Mouse (Mus musculus): Measurements from ENCODE around the gene Klk5. TPM values are rescaled to one million over a fixed set of nuclear protein-coding genes. Genes with fewer than 3 reads are reported as not detected.

The Klk5 gene
- polyA plus RNA-seq, 1 experiment: not detected

DNA sequence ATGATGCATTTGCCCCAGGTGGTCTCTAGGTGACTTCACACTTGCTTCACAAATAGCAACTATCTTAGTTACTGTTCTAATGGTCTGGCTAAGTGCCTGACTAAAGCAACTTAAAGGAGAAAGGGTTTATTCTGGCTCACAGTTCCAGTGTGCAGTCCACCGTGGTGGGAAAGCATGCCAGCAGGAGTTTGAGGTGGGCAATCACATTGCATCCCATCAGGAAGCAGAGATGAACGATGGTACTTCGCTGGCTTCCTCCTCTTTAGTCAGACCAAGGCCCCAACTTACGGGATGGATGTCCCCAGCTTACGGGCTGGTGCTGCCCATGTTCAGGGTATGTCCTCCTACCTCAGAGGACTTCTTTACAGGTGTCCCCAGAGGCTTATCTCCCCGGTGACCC, 9.8 kb downstream of the Klk5 start:
- TF ChIP-seq CTCF (IDR thresholded peaks at IDR 0.05; ENCODE audit: extremely low read depth, insufficient read depth, insufficient read length, insufficient replicate concordance) (no peak), POLR2A (IDR thresholded peaks at IDR 0.05; ENCODE audit: low read depth, low read length) (no peak)
- 88% methylated on average over 6 of the region's 6 CpGs for WGBS
- no peaks in the 10 kb centered on the region for H3K27me3 ChIP-seq (ENCODE audit: control insufficient read depth, insufficient read depth, low read length)

DNA sequence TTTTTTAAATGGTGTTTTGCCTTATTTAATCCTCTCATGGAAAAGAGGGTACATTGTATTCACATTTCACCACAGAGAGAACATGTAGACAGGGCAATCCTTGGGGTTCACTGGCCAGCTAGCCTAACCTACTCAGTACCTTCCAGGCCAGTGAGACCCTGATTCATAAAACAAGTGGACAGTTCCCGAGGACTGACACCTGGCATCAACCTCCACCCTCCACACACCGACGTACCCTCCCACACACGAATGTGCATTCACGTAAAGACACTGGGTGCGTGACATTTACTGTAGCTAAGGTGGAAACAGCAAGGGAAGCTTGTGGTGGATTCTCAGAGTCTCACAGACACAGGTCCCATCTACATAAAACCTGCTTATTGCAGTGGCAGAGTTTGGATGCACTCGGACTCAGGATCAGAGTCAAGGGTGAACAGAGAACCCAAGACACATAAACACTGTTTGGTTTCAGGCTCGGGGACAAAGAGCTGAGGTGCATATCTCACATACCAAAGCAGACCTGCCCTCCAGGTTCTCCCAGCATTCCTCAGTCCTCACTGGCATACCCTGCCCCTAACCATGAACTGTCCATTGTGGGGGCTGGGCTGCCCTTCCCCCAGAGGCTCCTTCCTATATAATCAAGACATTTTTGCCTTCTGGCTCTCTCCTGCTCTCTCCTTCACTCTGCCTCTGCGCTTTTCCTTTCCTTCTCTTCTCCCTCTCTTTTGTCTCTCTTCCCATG, 13.0 kb downstream of the Klk5 start:
- no peaks in the 10 kb centered on the region for H3K27me3 ChIP-seq (ENCODE audit: control insufficient read depth, insufficient read depth, low read length)
- TF ChIP-seq CTCF (IDR thresholded peaks at IDR 0.05; ENCODE audit: extremely low read depth, insufficient read depth, insufficient read length, insufficient replicate concordance) (no peak), POLR2A (IDR thresholded peaks at IDR 0.05; ENCODE audit: low read depth, low read length) (no peak)
- H3K27ac ChIP-seq (ENCODE audit: insufficient read depth, low read length): no peak overlapping the region
- H3K4me3 ChIP-seq (ENCODE audit: extremely low read depth, insufficient read depth, insufficient read length): no peak overlapping the region
- 80% methylated on average over 9 of the region's 9 CpGs for WGBS
- H3K4me1 ChIP-seq (ENCODE audit: control insufficient read depth, insufficient read depth, insufficient read length): no peaks in the 10 kb centered on the region
- H3K36me3 ChIP-seq (ENCODE audit: control insufficient read depth, insufficient read depth, low read length): no peaks in the 10 kb centered on the region
- no peak for DNase-seq (ENCODE audit: low read depth in 1 of 2, low spot score in 2 of 2)

More for the DNA sequence above, 9.8 kb downstream of the Klk5 start:
- DNase-seq (ENCODE audit: low read depth in 1 of 2, low spot score in 2 of 2): no peak
- Histone ChIP-seq H3K36me3 (ENCODE audit: control insufficient read depth, insufficient read depth, low read length) (no peaks in the 10 kb centered on the region), H3K27ac (ENCODE audit: insufficient read depth, low read length) (no peak overlapping the region), H3K4me1 (ENCODE audit: control insufficient read depth, insufficient read depth, insufficient read length) (no peaks in the 10 kb centered on the region), H3K4me3 (ENCODE audit: extremely low read depth, insufficient read depth, insufficient read length) (no peak overlapping the region)

DNA sequence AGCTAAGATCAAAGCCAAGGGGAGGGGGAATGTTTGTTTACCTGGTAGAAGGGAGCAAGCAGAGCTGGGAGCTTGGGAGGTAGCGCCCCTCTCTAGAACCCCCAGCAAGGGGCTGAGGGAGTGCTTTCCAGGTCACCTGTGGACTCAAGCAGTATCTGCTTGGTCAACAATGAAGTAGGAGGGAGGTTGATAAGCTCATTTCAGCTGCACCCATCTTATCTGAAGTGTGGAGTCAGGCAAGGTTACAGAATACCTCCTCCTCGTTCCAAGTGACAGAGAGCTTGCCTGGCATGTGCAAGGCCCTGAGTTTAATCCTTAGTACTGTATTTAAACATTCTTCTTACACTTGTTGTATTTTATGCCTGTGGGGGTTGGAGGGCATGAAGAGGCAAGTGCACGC, 13.9 kb downstream of the Klk5 start:
- no peak overlapping the region for H3K4me3 ChIP-seq (ENCODE audit: extremely low read depth, insufficient read depth, insufficient read length)
- DNase-seq (ENCODE audit: low read depth in 1 of 2, low spot score in 2 of 2): no peak
- no peak overlapping the region for H3K27ac ChIP-seq (ENCODE audit: insufficient read depth, low read length)
- H3K36me3 ChIP-seq (ENCODE audit: control insufficient read depth, insufficient read depth, low read length): no peaks in the 10 kb centered on the region
- TF ChIP-seq CTCF (IDR thresholded peaks at IDR 0.05; ENCODE audit: extremely low read depth, insufficient read depth, insufficient read length, insufficient replicate concordance) (no peak), POLR2A (IDR thresholded peaks at IDR 0.05; ENCODE audit: low read depth, low read length) (no peak)
- no peaks in the 10 kb centered on the region for H3K27me3 ChIP-seq (ENCODE audit: control insufficient read depth, insufficient read depth, low read length)
- no peaks in the 10 kb centered on the region for H3K4me1 ChIP-seq (ENCODE audit: control insufficient read depth, insufficient read depth, insufficient read length)
- WGBS: 72% methylated on average over 3 of the region's 3 CpGs

DNA sequence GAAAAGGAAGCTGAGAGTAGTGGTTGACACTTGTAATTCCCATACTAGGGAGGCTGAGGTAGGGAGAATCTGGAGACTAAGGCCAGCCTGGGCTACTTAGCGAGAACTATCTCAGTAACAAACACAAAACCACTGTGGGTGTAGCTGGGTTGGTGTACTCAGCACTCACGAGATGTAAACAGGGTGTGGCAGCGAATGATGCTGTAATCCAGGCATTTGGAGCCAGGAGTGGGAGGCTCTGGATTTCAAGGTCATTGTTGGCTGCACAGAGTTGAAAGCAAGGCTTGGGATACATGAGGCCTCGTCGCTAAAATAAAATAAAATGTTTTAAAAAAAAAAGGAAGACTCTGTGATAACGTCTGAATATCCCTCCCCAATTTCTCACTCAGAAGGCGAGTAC, 14.5 kb downstream of the Klk5 start:
- Histone ChIP-seq H3K27me3 (ENCODE audit: control insufficient read depth, insufficient read depth, low read length) (no peaks in the 10 kb centered on the region), H3K4me1 (ENCODE audit: control insufficient read depth, insufficient read depth, insufficient read length) (no peaks in the 10 kb centered on the region), H3K27ac (ENCODE audit: insufficient read depth, low read length) (no peak overlapping the region), H3K4me3 (ENCODE audit: extremely low read depth, insufficient read depth, insufficient read length) (no peak overlapping the region), H3K36me3 (ENCODE audit: control insufficient read depth, insufficient read depth, low read length) (no peaks in the 10 kb centered on the region)
- TF ChIP-seq CTCF (IDR thresholded peaks at IDR 0.05; ENCODE audit: extremely low read depth, insufficient read depth, insufficient read length, insufficient replicate concordance) (no peak), POLR2A (IDR thresholded peaks at IDR 0.05; ENCODE audit: low read depth, low read length) (no peak)
- DNase-seq (ENCODE audit: low read depth in 1 of 2, low spot score in 2 of 2): no peak
- 65% methylated on average over 7 of the region's 7 CpGs for WGBS

DNA sequence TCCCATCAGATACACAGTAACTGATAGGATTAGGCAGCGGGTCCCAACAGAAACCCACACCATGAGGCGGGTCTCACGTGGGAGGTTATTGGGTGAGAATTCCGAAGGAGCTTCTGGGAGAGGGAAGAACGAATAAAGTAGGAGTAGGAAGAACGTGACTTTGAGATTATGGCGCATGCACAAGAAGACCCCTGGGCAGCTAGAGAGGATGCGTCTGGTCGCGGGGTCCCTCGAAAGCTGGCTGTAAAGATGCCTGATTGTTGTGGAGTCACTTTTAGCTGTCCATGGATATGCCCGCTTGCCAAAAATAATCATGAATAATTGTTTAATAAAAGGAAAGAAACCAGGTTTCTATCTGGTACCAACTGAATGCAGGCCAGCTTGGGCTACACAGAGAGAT, 15.7 kb downstream of the Klk5 start:
- no peaks in the 10 kb centered on the region for H3K4me1 ChIP-seq (ENCODE audit: control insufficient read depth, insufficient read depth, insufficient read length)
- no peak for DNase-seq (ENCODE audit: low read depth in 1 of 2, low spot score in 2 of 2)
- H3K36me3 ChIP-seq (ENCODE audit: control insufficient read depth, insufficient read depth, low read length): no peaks in the 10 kb centered on the region
- WGBS: 92% methylated on average over 12 of the region's 12 CpGs
- H3K4me3 ChIP-seq (ENCODE audit: extremely low read depth, insufficient read depth, insufficient read length): no peak overlapping the region
- no peaks in the 10 kb centered on the region for H3K27me3 ChIP-seq (ENCODE audit: control insufficient read depth, insufficient read depth, low read length)
- TF ChIP-seq CTCF (IDR thresholded peaks at IDR 0.05; ENCODE audit: extremely low read depth, insufficient read depth, insufficient read length, insufficient replicate concordance) (no peak), POLR2A (IDR thresholded peaks at IDR 0.05; ENCODE audit: low read depth, low read length) (no peak)
- H3K27ac ChIP-seq (ENCODE audit: insufficient read depth, low read length): no peak overlapping the region

DNA sequence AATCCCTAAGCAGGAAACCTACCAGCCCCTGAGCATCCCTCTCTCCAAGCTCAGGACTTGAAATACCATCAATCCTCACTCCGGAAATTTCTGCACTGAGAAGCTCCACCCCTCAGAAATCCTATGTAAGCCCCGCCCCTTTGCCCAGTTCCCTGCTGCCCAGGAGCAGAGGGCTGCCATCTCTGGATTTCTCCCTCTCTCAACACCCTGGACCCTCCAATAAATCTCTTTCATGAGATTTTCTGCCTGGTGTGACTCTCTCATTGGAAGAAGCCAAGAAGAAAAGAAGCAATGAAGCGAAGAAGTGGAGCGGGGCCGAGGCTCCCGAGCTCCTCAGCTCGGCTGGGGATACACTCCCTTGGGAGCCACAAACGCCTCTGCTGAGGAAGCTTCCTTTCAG, 18.6 kb downstream of the Klk5 start:
- no peak overlapping the region for H3K27ac ChIP-seq (ENCODE audit: insufficient read depth, low read length)
- 84% methylated on average over 8 of the region's 8 CpGs for WGBS
- no peaks in the 10 kb centered on the region for H3K27me3 ChIP-seq (ENCODE audit: control insufficient read depth, insufficient read depth, low read length)
- no peak for DNase-seq (ENCODE audit: low read depth in 1 of 2, low spot score in 2 of 2)
- TF ChIP-seq POLR2A (IDR thresholded peaks at IDR 0.05; ENCODE audit: low read depth, low read length) (no peak), CTCF (IDR thresholded peaks at IDR 0.05; ENCODE audit: extremely low read depth, insufficient read depth, insufficient read length, insufficient replicate concordance) (no peak)
- H3K4me1 ChIP-seq (ENCODE audit: control insufficient read depth, insufficient read depth, insufficient read length): no peaks in the 10 kb centered on the region
- no peaks in the 10 kb centered on the region for H3K36me3 ChIP-seq (ENCODE audit: control insufficient read depth, insufficient read depth, low read length)
- H3K4me3 ChIP-seq (ENCODE audit: extremely low read depth, insufficient read depth, insufficient read length): no peak overlapping the region

DNA sequence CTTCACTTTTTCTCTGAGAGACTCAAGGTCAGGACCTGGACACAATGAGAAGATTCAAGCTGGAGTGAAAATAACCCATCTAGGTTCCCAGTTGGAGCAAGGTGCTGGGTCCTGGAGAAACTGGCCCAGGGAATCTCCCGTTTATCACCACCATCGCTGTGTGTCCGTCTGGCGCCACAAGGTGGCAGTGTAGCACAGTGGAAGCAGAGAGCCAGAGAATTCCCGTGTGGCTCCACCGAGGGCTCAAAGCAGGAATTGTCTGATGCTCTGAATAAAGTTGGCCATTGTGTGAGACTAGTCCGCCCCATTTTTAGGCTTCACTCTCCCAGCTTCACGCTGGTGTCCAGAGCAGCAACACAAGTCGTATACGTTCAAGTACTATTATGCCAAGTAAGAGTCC, 31.5 kb downstream of the Klk5 start:
- TF ChIP-seq CTCF (IDR thresholded peaks at IDR 0.05; ENCODE audit: extremely low read depth, insufficient read depth, insufficient read length, insufficient replicate concordance) (peak; percentile 40; the same call in 1 of the 2 replicates), POLR2A (IDR thresholded peaks at IDR 0.05; ENCODE audit: low read depth, low read length) (no peak)
- no peak overlapping the region for H3K4me3 ChIP-seq (ENCODE audit: extremely low read depth, insufficient read depth, insufficient read length)
- no peaks in the 10 kb centered on the region for H3K36me3 ChIP-seq (ENCODE audit: control insufficient read depth, insufficient read depth, low read length)
- WGBS: 14% methylated on average over 10 of the region's 10 CpGs
- peak in 1 of 2 experiments; percentile 9 for DNase-seq (ENCODE audit: low read depth in 1 of 2, low spot score in 2 of 2)
- 0 out of 2 replicates have a peak, but pooled peaks cover 1% of the 10 kb centered on the region for H3K27me3 ChIP-seq (ENCODE audit: control insufficient read depth, insufficient read depth, low read length)
- no peaks in the 10 kb centered on the region for H3K4me1 ChIP-seq (ENCODE audit: control insufficient read depth, insufficient read depth, insufficient read length)
- H3K27ac ChIP-seq (ENCODE audit: insufficient read depth, low read length): no peak overlapping the region

Measured in spleen, adult 2 months (tissue).